Mouse (Mus musculus) CD4-positive helper T cell, adult 2 months (primary cell): ENCODE results near the gene Dock4.

Experiments used
- DNase-seq: peaks from one replicate; pipeline ENCODE4 v3.0.0-alpha.2; 2012; ENCODE audit warnings: low read depth, missing footprints, low spot score

Gene Dock4

DNA sequence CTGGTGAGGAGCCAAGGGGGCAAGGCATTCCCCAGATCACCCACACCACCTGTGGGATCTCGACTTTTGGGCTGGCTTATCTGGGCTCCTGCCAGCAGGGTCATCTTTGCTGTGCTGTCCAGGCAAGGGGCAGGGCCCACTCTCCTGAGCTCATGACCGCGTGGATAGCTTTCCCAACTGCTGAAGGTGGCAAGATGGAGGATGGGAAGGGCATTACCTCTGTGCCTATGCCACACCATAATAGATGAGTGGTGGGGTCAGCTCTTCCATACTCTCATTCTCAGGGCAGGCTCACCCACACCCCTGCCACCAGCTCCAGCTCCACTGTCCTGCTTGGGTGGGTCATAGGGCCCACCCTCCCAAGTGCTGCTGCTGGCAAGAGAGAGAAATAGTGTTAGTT is 439.2 kb downstream of the Dock4 start:
- DNase-seq: no peak

DNA sequence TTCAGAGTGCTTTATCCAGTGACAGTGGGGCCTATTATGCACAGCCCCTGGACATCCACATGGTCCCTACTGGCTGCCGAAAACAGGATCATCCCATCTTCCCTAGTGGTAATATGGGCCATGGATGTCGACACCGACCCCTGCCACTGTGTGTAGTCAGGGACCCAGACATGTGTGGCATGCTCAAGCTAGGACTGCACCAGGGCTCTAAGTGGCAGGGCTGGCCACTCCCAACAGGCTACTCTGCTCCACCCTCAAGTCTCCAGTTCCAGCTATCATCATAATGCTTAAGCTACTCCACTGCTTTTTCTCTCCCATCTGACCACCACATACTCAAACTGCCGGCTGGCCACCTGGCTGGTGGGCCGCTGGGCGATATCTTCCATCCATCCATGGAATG is 439.6 kb downstream of the Dock4 start:
- DNase-seq: no peak

DNA sequence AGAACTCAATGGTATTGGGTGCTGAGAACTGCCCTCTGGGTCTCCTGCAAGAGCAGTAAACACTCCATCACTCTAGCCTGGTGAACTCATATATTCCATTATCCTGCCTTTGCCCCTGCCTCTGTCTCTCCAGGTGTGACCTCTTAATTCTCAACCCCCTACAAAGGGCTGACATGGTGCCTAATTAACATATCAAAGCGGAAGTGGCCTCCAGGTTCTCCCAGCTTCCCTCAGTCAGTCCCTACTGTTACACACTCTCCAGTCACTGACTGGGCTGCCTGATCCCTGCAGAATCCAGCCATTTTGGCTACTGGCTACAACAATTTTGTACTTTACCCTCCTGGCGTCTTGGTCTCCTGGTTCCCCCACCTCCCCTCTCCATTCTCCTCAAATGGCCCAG is 441.7 kb downstream of the Dock4 start:
- DNase-seq: no peak

DNA sequence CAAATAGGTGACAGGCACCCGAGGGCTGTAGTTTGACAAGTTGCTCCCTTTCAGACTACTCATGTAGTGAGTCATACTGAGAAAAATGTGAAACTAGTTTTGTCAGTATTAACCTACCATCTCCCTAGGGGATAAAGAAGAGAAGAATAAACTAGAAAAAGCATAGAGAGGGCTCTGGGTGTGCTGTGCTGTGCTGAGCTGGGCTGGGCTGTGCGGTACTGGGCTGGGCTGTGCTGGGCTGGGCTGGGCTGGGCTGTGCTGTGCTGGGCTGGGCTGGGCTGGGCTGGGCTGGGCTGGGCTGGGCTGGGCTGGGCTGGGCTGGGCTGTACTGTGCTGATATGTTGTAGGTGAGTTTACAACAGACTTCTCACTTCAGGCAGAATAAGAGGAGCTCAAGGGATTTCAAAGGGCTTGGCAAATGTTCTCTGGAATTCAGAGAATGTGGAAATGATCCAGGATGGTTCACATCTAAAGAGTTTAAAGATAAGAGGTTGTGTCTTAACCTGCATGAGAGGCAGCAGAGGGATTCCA is 442.6 kb downstream of the Dock4 start:
- DNase-seq: no peak

DNA sequence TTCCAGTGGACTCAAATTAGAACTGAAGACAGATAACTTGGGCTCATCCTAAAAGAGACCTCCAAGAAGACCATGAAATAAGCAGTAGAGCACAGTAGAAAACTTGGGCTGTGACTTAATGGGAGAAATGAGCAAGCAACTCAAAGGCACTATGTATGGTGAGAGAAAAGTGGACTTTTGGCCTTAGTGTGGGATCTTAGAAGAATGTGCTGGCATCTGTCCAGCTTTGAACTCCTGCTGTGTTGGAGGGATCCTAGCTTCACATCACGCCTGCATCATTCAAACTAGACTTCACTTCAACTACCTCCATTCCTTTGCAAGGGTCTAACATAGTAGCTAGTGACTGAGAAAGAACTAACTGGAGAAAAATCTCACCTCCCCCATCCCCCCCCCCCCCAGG is 443.1 kb downstream of the Dock4 start:
- no peak for DNase-seq

DNA sequence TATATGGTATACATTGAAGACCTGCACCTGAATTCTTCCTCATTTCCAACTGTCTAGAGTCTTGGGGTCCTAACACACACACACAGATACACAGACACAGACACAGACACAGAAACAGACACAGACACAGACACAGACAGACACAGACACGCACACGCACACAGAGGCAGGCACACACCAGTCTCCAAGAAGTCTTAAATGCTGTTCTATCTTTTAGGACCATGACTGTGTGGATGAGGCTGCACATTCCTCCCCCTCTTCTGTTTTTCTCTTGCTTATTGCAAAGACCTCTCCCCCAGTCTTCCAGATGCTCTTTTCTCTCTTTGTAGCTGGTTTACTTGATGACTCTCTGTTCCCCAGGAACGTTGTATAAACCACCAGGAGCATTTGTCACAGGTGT is 443.8 kb downstream of the Dock4 start:
- DNase-seq: no peak

DNA sequence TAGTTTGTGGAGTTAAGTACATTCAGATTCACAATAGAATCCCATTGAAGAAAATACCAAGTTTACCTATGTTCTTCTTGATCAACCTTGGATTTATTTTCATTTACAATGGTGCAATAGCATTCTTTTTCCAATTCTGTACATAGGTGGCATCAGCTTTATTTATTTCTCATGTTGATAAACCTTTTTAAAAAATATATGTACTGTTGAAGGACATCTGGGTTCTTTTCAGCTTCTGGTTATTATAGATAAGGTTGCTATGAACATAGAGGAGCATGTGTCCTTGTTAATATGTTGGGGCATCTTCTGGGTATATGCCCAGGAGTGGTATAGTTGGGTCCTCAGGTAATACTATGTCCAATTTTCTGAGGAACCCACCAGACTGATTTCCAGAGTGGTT is 445.4 kb downstream of the Dock4 start:
- no peak for DNase-seq

DNA sequence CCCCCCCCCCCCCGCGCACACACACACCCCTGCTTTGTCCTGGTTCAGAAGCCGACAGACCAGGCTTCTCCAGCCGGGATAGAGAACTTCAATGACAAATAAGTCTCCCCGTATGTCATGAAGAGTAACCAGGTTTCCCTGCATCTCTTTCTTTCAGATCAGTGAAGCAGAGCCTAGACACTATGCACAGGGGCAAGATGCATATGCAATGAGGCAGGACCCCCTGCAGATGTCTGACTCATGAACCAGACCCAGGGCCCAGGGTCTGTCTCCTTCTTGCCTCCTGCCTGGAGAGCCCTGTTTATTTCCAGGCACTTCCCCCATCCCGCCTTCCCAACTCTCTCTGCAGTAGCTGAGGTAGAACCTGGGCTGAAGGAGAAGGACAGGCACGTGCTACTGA is 448.0 kb downstream of the Dock4 start:
- DNase-seq: no peak

DNA sequence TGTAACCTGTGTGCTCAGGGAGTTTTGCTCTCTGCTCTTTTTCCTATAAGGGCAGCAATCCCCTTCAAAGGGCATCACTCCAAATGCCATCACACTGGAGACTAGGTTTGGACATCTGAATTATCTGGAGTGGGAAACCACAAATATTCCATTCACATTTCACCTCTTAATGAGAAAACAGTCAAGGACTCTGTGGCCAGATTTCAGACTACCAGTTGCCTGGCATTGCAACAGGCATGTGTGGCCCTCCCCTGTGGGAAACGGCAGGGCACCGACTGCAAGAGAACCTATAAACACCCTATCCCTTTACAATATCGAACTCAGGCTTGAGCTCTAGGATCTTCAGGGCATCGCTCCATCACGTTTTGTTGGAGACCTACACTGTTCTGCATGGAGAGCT is 448.9 kb downstream of the Dock4 start:
- no peak for DNase-seq
